Mouse (Mus musculus) heart, embryonic 12.5 days (tissue): ENCODE data around the gene 1700018B08Rik. TPM values are rescaled to one million over a fixed set of nuclear protein-coding genes. Genes with fewer than 3 reads are reported as not detected.

Experiments
- ATAC-seq: fragments of 200-750 bp; cut with Nextera tagmentation; 2 replicates; pipeline ENCODE4 v1.8.0; 2017; ENCODE audit warnings: moderate TSS enrichment, moderate library complexity; ENCODE audit not compliant: insufficient number of reproducible peaks, low FRiP score
- H3K27ac ChIP-seq: fragments of 300-500 bp; sonication (generic); 2 replicates; pipeline ENCODE4 v1.5.1; 2016; ENCODE audit warnings: mild to moderate bottlenecking, moderate library complexity; ENCODE audit not compliant: poor library complexity, severe bottlenecking
- H3K27me3 ChIP-seq: fragments of 300-500 bp; sonication (generic); replicated peaks from 2 replicates; pipeline ENCODE4 v1.6.1; 2016; ENCODE audit warnings: mild to moderate bottlenecking, moderate library complexity
- H3K36me3 ChIP-seq: fragments of 300-500 bp; sonication (generic); 2 replicates; pipeline ENCODE4 v1.6.1; 2016; ENCODE audit warnings: mild to moderate bottlenecking, moderate library complexity
- H3K4me1 ChIP-seq: fragments of 300-500 bp; sonication (generic); replicated peaks from 2 replicates; pipeline ENCODE4 v1.6.1; 2016; ENCODE audit warnings: mild to moderate bottlenecking
- H3K4me2 ChIP-seq: fragments of 300-500 bp; sonication (generic); 2 replicates; pipeline ENCODE4 v1.6.1; 2016; ENCODE audit warnings: mild to moderate bottlenecking, moderate library complexity
- H3K4me3 ChIP-seq: fragments of 300-500 bp; sonication (generic); 2 replicates; pipeline ENCODE4 v1.5.1; 2016; ENCODE audit warnings: mild to moderate bottlenecking
- H3K9ac ChIP-seq: fragments of 300-500 bp; sonication (generic); 2 replicates; pipeline ENCODE4 v1.6.1; 2016; ENCODE audit warnings: mild to moderate bottlenecking, moderate library complexity
- H3K9me3 ChIP-seq: fragments of 300-500 bp; sonication (generic); replicated peaks from 2 replicates; pipeline ENCODE4 v1.6.1; 2016; ENCODE audit warnings: mild to moderate bottlenecking, moderate library complexity
- WGBS: fragments of 180-500 bp; shearing (Covaris S2); methylation state at CpG from one replicate; pipeline ENCODE4 v1.1.7; 2016; 5-methylcytosine and 5-hydroxymethylcytosine counted together
- polyA plus RNA-seq: library from polyadenylated mRNA; unstranded; fragments of >200 nt; fragmentation: Nextera tagmentation; extraction: Ambion mirVana; gene quantifications from 2 replicates; pipeline ENCODE4 v1.2.1, GENCODE M21; 2016

Gene 1700018B08Rik
- polyA plus RNA-seq, 1 experiment from 2014 or later, result not detected

- Histone ChIP-seq H3K27ac (no peak overlapping the region), H3K4me2 (no peak overlapping the region), H3K36me3 (no peaks in the 10 kb centered on the region), H3K4me3 (no peak overlapping the region), H3K9ac (no peak overlapping the region), H3K9me3 (0 out of 2 replicates have a peak, but pooled peaks cover 4% of the 10 kb centered on the region), H3K4me1 (no peaks in the 10 kb centered on the region), H3K27me3 (peaks cover 16% of the 10 kb centered on the region)
- no peak for ATAC-seq
- WGBS, result 80% methylated on average over 6 of the region's 6 CpGs
Measured at GRCm38 (mm10) chr8:121497621-121498020, 46.5 kb downstream of the 1700018B08Rik start.

- H3K9ac ChIP-seq, result no peak overlapping the region
- no peaks in the 10 kb centered on the region for H3K9me3 ChIP-seq
- H3K27ac ChIP-seq, result no peak overlapping the region
- H3K4me1 ChIP-seq, result peaks cover 8% of the 10 kb centered on the region; the same call in 1 of the 2 replicates
- 55% methylated on average over 9 of the region's 9 CpGs for WGBS
- H3K36me3 ChIP-seq, result no peaks in the 10 kb centered on the region
- ATAC-seq, result no peak
- no peak overlapping the region for H3K4me3 ChIP-seq
- no peaks in the 10 kb centered on the region for H3K27me3 ChIP-seq
- no peak overlapping the region for H3K4me2 ChIP-seq
Measured at GRCm38 (mm10) chr8:121491633-121492032, 52.5 kb downstream of the 1700018B08Rik start.

GRCm38 (mm10) chr8:121484072-121484782, 59.9 kb downstream of the 1700018B08Rik start:
- Histone ChIP-seq H3K9me3 (no peaks in the 10 kb centered on the region), H3K27ac (no peak overlapping the region), H3K27me3 (peaks cover 5% of the 10 kb centered on the region; the same call in 1 of the 2 replicates), H3K36me3 (no peaks in the 10 kb centered on the region), H3K4me3 (no peak overlapping the region), H3K4me2 (no peak overlapping the region), H3K9ac (no peak overlapping the region), H3K4me1 (peaks cover 7% of the 10 kb centered on the region; the same call in 1 of the 2 replicates)
- no peak for ATAC-seq
- 65% methylated on average over 23 of the region's 23 CpGs for WGBS

Other genes starting within 250 kb of the 1700018B08Rik start
- gene Fbxo31, start 34.5 kb upstream of the 1700018B08Rik start, polyA plus RNA-seq, result 13.7 and 15.7 TPM in 2 replicates
- gene Map1lc3b, start 46.0 kb upstream of the 1700018B08Rik start, polyA plus RNA-seq, result 176 and 182 TPM in 2 replicates
- gene Zcchc14, start 108.6 kb upstream of the 1700018B08Rik start, polyA plus RNA-seq, result 9.2 and 9.9 TPM in 2 replicates
- gene Jph3, start 185.3 kb upstream of the 1700018B08Rik start, polyA plus RNA-seq, result 0.27 and 0.31 TPM in 2 replicates